Mouse (Mus musculus): ENCODE measurements around the gene Camta1.

The Camta1 gene

GRCm38 (mm10) chr4:151306311-151306765 is 555.3 kb downstream of the Camta1 start:
- DNase-seq = no peak

GRCm38 (mm10) chr4:151305761-151306160 is 555.9 kb downstream of the Camta1 start:
- DNase-seq = no peak

GRCm38 (mm10) chr4:151303931-151304330 is 557.7 kb downstream of the Camta1 start:
- no peak for DNase-seq

- DNase-seq = no peak
Observed at GRCm38 (mm10) chr4:151303436-151303835, 558.2 kb downstream of the Camta1 start.

GRCm38 (mm10) chr4:151302195-151303126 is 559.2 kb downstream of the Camta1 start:
- DNase-seq = no peak

- DNase-seq = no peak
Observed at GRCm38 (mm10) chr4:151301337-151301736, 560.3 kb downstream of the Camta1 start.

GRCm38 (mm10) chr4:151300706-151301105 is 561.0 kb downstream of the Camta1 start:
- peak; percentile 60 for DNase-seq

GRCm38 (mm10) chr4:151295515-151296203 is 566.0 kb downstream of the Camta1 start:
- DNase-seq = no peak

GRCm38 (mm10) chr4:151288893-151289585 is 572.6 kb downstream of the Camta1 start:
- no peak for DNase-seq

GRCm38 (mm10) chr4:151285905-151286445 is 575.7 kb downstream of the Camta1 start:
- DNase-seq = no peak

GRCm38 (mm10) chr4:151285432-151285831 is 576.2 kb downstream of the Camta1 start:
- no peak for DNase-seq

- DNase-seq = peak; percentile 59
Observed at GRCm38 (mm10) chr4:151283092-151283741, 578.5 kb downstream of the Camta1 start.

- DNase-seq = no peak
Observed at GRCm38 (mm10) chr4:151282103-151282502, 579.6 kb downstream of the Camta1 start.

GRCm38 (mm10) chr4:151275292-151275691 is 586.4 kb downstream of the Camta1 start:
- DNase-seq = peak; percentile 86

GRCm38 (mm10) chr4:151263786-151264414 is 597.8 kb downstream of the Camta1 start:
- no peak for DNase-seq

GRCm38 (mm10) chr4:151263052-151263451 is 598.6 kb downstream of the Camta1 start:
- no peak for DNase-seq

GRCm38 (mm10) chr4:151256622-151257021 is 605.1 kb downstream of the Camta1 start:
- DNase-seq = no peak

GRCm38 (mm10) chr4:151250824-151251223 is 610.9 kb downstream of the Camta1 start:
- DNase-seq = no peak

- DNase-seq = no peak
Observed at GRCm38 (mm10) chr4:151245068-151245797, 616.4 kb downstream of the Camta1 start.

- no peak for DNase-seq
Observed at GRCm38 (mm10) chr4:151243445-151243844, 618.2 kb downstream of the Camta1 start.

- no peak for DNase-seq
Observed at GRCm38 (mm10) chr4:151242751-151243150, 618.9 kb downstream of the Camta1 start.
